Mouse (Mus musculus): ENCODE data around the gene Pycard. TPM values are rescaled to one million over a fixed set of nuclear protein-coding genes. Genes with fewer than 3 reads are reported as not detected.

The Pycard gene
- total RNA-seq, 2 experiments from 2014 or later, result 1.4 to 3.4 TPM

DNA sequence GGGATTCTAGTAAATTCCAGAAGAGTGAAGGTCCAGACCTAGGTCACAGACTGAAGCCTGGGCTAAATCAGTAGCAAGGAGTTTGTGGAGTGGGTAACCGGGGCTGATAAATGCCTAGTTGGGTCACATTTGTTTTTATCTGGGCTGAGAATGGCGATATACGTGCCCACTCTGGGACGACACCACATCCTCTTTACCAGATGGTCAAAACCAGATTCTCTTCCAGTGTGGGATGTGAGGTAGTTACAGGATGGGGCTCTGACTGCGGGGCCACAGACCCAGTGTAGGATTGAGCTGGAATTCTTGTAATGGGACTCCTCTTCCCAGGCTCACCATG is 10.5 kb upstream of the Pycard start:
- DNase-seq (ENCODE audit: extremely low spot score in 1 of 2, low spot score in 1 of 2), result no peak

DNA sequence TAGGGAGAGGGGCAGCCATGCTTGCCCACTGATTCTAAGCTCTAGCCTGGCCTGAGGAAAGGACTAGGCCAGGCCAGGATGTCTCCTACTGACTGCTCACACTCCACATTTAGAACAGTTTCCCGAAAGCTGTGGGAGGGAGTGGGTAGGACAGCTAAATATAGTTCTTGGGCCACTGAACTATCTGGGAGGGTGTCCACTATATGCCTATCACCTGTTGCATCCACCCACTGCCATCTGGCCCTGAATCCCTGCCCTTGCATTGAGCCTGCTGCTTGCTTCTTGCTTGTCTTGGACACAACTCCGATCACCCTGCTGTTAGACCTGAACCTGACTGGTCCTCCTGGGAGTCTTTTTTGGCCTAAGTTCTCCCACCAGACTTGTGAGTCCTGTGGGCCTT is 10.0 kb upstream of the Pycard start, which contains the start of gene Trim72:
Gene Trim72 (plus strand): TSS at position 262 of the 400 bp plus-strand sequence.
- no peak for DNase-seq (ENCODE audit: extremely low spot score in 1 of 2, low spot score in 1 of 2)

DNA sequence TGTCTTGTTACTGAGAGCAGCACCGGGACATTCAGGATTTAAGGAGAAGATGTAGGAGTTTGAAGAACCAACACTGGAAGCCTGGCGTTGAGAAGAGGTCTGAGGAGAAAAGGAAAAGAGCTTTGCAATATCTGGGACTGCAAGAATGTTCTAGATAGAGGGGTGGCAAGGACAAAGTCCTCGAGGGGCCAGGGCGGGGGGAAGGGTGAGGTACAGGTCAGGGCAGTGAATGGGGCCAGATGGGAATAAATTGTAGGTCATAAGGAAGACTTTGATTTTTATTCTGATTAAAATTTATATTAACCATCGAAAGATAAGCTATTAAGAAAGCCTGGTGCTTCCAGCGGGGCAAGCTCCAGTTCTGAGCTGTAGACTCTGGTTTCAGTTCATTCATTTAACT is 9.4 kb upstream of the Pycard start:
- DNase-seq (ENCODE audit: extremely low spot score in 1 of 2, low spot score in 1 of 2), result no peak

DNA sequence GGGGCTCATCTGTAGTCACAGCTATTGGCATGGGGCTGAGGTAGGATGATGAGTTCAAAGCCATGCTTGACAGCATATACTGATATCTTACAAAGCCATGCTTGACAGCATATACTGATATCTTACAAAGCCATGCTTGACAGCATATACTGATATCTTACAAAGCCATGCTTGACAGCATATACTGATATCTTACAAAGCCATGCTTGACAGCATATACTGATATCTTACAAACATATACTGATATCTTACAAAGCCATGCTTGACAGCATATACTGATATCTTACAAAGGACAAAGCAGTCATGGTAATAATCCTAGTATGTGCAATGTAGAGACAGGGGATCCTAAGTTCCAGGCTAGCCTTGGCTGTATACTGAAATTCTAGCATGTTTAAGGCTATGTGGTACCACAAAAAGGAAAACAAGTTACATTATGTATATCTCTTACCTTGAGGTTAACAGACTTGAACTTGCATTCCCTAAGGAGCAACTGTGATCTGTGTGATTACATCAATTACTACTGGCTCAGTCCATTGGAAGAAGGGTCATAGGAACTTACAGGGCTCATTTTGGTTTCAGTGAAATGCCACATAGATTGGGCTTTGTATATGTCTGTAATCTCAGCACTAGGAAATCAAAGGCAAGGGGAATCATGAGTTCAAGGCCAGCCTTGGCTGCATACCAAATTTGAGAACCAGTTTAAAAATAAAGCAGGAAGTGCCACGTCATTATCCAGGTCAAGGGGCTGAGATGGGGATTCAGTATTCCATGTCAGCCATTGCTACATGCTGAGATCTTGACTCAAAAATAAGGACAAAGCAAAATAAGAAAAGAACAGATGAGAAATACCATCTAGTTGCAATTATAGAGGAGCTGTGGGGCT is 6.6 kb upstream of the Pycard start:
- no peak for DNase-seq (ENCODE audit: extremely low spot score in 1 of 2, low spot score in 1 of 2)

DNA sequence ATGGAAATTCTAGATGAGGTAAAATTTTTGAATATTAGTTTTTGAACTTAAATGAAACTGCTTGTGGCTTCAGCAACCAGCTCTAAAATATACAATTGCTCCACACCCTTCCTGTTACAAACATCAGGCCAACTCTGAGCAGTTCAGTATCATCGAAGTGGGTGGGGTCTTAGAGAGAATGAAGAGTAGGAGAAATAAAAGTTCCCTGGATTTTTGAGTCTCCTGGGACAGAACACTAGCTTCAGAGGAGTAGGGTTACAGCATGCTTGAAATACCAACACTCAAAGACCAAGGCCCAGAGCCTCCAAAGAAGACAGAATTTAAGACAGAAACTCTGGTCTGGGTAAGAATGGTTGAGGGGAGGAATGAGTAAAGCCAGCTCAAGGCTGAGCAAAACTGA is 5.8 kb upstream of the Pycard start:
- DNase-seq (ENCODE audit: extremely low spot score in 1 of 2, low spot score in 1 of 2), result no peak

DNA sequence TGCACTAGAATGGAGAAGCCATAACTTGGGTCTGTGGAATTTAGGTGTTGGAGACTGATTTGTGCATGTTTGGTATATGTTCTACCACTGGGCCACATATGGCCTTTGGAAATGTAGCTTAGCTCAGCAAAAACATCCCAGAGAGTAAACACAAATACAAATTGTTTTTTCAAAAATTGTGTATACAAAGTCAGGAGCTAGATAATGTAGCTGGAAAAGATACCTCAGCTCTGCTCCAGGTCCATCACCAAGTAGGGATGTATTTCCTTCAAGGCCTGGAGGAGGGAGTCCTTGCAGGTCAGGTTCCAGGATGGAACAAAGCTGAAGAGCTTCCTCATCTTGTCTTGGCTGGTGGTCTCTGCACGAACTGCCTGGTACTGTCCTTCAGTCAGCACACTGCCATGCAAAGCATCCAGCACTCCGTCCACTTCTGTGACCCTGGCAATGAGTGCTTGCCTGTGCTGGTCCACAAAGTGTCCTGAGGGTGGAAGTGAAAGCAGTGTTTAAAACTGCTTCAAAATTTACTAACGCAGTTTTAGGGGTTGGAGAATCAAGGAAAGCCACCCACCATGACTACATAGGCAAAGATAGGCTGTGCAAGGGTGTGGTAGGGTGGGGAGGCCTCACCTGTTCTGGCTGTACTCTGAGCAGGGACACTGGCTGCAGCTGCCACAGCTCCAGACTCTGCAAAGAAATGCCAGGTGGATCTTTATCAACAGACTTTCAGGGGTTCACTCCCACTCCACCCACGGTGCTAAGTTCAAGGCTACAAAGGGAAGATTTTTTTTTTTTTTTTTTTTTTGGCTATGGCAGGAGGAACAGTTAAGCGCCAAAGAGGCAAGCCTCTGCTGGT is 953 bp downstream of the Pycard start:
- no peak for DNase-seq (ENCODE audit: extremely low spot score in 1 of 2, low spot score in 1 of 2)

DNA sequence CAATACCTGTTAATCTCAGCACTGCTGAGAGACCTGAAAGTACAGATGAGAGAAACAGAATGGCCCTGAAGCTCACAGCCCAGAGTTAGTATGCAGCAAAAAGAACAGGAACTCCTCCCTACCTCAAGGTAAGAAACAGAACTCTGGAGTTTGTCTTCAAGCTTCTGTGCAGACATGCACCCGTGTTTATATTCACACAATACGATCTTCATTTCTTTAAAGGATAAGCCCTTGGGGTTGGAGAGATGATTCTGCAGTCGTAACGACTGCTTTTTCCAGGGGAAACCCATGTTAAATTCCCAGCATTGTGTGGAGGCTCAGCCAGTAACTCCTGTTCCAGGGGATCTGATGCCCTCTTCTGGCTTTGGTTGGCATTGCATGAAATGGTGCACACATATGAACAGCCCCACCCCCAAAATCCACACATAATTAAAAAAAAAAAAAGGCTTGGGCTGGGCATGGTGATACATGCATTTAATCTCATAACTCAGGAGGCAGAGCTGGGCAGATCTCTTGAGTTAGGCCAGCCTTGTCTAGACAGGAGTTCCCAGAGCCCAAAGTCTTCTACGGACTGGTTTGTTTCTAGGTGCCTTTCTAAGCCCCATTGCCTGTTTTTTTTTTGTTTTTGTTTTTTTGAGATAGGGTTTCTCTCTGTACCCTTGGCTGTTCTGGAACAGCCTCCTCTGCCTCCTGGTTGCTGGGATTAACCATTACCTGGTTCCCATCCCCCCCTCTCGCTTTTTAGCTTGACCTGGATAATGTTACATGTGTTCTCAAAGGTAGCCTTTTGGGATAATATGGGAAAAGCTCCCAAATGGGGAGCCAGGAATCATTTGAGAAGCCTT is 1.8 kb downstream of the Pycard start:
- peak; percentile 48 to 81 for DNase-seq (ENCODE audit: extremely low spot score in 1 of 2, low spot score in 1 of 2)

DNA sequence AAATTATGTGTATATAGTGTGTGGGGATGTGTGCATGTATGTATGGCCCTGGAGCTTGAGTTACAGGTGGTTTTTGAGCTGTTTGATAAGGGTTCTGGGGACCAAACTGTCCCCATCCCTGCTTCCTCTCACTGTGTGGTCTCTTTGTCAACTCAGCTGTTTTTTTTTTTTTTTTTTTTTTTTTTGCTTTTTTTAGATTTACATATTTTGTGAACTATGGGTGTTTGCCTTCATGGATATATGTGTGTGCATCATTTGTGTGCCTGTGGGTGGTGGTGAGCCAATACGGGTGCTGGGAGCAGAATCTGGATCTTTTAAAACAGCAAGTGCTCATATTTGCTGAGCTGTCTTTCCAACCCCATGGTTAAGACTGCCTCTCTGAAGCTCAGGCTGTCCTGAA is 4.8 kb downstream of the Pycard start:
- no peak for DNase-seq (ENCODE audit: extremely low spot score in 1 of 2, low spot score in 1 of 2)

DNA sequence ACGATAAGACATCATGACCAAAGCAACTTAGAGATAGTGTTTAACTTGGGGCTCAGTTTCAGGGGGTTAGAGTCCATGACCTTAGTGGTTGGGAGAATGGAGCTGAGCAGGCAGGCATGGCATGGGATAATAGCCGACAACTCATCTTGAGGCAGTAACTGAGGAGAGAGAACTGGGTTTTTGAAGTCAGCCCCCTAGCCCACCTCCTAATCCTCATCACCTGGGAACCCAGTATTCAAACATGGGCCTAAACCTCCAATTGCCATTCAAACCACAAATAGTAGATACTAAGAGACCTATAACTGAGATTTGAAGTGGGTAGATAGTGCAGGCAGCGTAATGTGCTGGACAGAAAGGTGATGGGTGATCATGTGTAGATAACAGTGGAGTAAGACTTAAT is 13.1 kb downstream of the Pycard start:
- DNase-seq (ENCODE audit: extremely low spot score in 1 of 2, low spot score in 1 of 2), result no peak

DNA sequence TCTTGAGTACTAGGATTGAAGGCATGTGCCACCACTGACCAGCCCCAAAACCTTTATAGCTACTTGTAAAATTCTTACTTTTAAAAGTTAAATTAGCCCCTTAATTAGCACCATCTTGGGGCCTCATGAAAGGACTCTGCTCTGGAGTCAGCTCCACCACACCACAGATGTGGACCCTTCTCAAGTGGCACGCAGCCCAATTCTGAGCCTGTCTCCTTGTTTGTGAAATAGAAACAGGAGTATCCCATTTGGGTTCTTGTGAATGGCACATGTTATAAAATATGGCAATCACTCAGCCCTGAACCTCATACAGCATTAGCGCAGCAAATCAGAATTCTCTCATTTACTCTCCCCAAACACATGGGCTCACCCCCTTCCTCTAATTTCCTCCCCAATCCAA is 14.8 kb downstream of the Pycard start:
- no peak for DNase-seq (ENCODE audit: extremely low spot score in 1 of 2, low spot score in 1 of 2)

DNA sequence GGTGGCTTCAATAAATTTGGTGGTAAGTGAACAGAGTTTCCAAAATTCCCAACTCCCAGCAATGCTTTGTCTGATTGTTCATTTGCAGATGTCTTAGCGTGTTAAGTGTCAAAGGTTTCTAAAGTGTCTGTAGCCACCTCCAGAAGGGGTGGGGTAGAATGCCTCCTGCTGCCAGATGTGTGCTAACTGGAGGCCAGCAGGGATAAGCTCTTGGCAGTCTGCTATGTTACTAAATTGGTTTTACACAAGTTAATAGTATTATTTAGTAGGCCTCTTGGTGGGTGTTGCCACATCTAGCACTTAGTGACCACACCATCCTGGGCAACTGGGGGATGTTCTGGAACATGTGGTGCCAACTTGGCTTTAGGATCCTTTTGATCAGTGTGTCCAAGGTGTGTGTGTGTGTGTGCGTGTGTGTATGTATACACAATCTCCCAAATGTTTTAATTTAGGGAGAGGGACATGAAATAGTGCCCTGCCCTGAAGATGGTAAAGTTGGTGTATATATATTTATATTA is 19.2 kb downstream of the Pycard start:
- DNase-seq (ENCODE audit: extremely low spot score in 1 of 2, low spot score in 1 of 2), result no peak

DNA sequence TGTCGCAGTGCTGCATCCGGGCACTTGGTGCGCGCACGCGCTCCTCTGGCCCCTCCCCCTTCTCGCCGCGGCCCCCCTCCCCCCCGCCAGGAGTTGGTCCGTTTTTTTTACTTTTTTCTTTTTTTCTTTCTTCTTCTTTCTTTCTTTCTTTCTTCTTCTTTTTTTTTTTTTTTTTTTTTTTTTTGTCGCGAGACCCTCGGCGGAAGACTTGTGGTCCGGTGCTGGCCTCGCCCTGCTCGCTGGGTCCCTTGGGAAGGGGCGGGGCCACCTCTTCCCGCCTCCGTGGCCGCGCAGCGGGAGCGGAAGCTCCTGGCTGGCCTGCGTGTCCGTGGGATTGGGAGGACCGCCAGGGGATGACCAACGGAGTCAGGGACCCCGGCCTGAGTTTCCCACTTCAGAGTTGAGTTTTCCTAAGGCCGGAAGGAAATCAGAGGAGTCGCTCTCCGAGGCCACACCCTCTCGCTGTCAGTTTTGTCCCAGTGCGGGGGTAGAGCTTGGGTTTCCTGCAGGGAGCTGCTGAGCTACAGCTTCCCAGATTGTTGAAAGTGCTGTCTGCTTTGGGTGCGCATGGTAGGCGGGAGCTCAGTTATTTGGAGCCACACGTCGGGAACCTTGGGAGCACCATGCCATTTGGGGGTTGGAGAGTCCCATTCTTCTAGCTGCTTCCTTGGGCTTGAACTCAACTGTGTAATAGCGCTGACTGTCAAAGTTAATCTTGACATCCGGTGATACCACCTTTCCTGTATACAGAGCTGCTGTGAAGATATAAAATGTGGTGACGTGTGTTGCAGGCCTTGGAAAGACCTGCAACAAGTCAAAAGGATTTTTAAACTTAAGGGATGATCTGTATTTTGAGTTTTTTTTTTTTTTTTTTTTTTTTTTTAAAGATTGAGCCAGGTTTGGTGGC is 25.5 kb downstream of the Pycard start:
- DNase-seq (ENCODE audit: extremely low spot score in 1 of 2, low spot score in 1 of 2), result peak; percentile 52 to 59

DNA sequence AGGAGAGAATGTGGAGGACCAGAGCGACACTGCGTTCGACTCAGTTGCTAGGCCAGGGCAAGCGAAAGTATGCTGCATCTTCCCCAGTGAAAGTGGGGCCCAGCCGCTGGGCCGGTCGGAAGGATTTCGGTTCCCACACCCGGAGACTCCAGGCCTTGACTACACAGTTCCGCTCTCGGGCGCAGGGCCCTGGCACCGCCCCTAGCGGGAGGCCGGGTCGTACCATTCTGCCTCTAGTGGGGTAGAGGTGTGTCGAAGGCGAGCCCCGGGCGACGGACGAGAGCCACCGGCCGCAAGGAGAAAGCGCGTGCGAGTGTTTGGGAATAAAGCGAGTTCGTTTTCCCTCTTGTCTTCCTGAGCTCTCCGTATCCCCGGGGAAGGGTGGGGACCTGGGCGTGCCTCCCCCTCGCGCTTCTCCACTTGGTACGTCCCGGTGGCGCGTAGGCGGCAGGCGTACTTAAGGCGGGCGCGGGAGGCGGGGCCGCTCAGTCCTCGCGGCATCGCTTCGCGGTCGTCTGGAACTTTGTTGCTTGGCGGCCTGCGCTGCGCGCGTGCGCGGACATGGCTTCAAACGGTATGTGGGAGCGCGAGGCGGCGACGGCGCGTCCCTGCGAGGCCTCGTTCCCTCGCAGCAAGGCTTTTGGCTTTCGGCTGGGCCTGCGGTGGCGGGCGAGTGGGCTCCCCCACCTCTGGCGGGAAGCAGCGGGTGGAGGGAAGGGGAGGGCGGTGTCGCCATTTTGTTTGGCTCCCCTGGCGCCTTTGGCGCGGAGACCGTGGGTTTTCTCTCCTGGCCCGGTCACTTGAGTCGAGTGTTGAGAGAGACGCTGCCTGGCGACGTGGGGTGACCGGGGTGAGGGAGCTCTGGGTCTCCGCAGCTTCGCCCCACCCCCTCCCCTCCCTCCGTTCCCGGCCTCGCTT is 26.4 kb downstream of the Pycard start, which contains the start of gene Fus:
Gene Fus (plus strand): TSS at position 454 of the 918 bp plus-strand sequence.
- peak; percentile 98 to 100 for DNase-seq (ENCODE audit: extremely low spot score in 1 of 2, low spot score in 1 of 2)

DNA sequence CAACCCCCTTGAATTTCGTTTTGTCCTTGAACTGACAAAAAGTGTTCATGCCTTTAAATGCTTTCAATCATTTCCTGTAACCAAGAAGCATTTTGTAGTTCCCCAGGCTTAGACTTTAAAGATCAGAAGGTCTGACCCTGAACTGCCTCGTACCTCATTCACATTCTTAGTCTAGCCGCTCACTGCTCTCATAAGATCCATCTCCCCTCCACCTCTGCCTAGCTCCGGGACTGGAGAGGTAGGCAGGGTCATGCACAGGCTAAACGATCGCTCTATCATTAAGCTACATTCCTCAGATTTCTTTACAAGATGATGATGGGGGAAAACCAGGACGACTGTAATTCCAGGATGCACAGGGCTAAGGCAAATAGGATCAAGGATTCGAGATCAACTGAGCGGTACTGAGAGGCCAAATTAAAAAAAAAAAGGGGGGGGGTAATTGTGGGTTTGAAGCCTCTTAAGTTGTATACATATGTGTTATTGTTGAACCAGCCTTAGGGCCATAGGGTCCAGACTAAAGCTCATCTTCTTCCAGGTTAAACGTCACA is 27.2 kb downstream of the Pycard start:
- no peak for DNase-seq (ENCODE audit: extremely low spot score in 1 of 2, low spot score in 1 of 2)

DNA sequence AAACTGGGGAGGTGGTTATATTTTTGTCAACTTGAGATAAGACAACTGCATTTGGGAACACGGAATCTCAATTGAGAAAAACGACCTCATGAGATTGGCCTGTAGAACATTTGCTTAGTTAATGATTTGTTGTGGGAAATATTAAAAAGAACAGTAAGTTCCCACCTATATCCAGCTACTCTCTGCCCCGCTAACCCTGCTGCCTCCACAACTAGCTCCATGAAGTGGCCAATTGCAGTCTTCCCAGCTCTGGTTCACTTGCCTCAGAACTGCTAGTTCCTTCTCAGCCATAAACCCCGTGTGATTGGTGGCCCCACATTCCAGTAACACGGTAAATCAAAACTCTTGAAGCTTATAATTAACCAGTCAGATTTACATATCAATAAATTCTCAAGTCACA is 34.3 kb downstream of the Pycard start:
- DNase-seq (ENCODE audit: extremely low spot score in 1 of 2, low spot score in 1 of 2), result no peak

DNA sequence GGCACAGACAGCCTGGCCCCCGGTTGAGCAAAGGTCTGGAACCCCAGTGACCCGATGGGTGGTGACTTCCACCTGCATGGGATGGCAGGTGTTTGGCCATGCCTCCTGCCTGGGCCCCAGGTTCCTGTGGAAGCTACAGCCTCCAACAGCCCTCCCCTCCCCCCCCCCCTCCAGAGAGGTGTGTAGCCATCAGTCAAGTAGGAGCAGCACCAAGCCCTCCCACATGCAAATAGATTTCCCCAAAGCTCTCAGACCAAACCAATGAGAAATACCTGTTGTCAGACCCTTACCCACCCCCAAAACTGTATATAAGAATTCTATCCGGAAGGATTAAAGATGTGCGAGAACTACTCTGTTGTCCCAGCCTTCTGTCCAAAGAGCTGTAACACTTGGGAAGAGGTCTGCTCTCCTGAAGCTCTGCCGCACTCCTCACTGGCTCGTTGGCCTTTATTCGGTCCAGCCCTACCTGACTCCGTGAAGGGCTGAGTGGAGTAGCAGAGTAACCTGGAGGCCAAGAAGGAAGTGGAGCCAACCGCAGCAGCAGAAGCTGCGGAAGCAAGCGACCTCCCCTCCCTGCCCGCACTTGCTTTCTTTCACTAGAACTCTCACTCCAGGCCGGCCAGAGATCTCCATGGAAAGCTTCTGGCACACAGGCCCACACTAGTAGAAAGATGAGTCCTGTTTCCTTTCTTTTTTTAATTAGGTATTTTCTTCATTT is 40.6 kb downstream of the Pycard start:
- DNase-seq (ENCODE audit: extremely low spot score in 1 of 2, low spot score in 1 of 2), result no peak

DNA sequence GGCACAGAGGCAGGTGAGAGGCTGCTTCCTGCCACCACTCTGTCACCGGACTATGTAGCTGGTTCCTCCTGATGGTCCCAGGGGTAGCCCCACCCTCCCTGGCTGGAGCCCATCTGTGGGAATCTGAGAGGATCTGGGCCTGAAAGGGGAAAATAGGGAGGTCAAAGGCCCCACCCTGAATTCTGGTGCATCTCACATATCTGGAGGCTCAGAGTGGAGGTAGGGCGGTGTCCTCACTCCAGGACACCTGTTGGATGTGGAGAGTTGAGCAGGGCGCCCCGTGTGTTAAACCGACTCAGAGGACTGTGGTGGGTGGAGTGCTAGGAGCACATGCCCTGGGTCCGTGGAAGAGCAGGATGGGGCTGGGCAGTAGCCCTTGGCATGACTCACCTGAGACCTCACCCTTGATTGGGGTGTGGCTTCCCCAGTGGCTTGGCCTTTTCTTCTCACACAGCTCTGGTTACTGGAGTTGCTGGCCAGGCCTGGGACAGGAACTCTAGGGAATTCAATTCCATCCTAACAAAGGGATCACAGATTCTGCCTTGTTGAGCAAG is 47.1 kb downstream of the Pycard start, which contains the start of gene Prss36:
Gene Prss36 (minus strand): TSS at position 256 of the 554 bp plus-strand sequence.
- no peak for DNase-seq (ENCODE audit: extremely low spot score in 1 of 2, low spot score in 1 of 2)
